Mouse (Mus musculus): ENCODE results near the gene Ano1.

GRCm38 (mm10) chr7:144762496-144763235, 10.9 kb upstream of the Ano1 start:
- no peak for TF ChIP-seq FLI1 (IDR thresholded peaks at IDR 0.05; ENCODE audit: low read length)
- TF ChIP-seq GATA1 (IDR thresholded peaks at IDR 0.05; ENCODE audit: borderline replicate concordance, low read length) = no peak
